Mouse (Mus musculus): ENCODE results near the gene Gm20696. TPM values are rescaled to one million over a fixed set of nuclear protein-coding genes. Genes with fewer than 3 reads are reported as not detected.

The Gm20696 gene
- polyA plus RNA-seq, 1 experiment: 5.7 TPM

GRCm38 (mm10) chr6:99385059-99385604 is 281.5 kb downstream of the Gm20696 start:
- Histone ChIP-seq H3K27ac (ENCODE audit: control insufficient read depth, insufficient read depth, low read depth, low read length, poor library complexity) (peak overlapping the region; percentile 24; the same call in 1 of the 2 replicates), H3K4me3 (replicated peaks; ENCODE audit: control insufficient read depth, low read depth, low read length) (no peak overlapping the region), H3K4me1 (ENCODE audit: control insufficient read depth, insufficient read depth, low read length) (peaks cover 10% of the 10 kb centered on the region; the same call in 1 of the 2 replicates)
- WGBS: 42% methylated on average over 2 of the region's 2 CpGs
- peak; percentile 63 for TF ChIP-seq CTCF (IDR thresholded peaks at IDR 0.05; ENCODE audit: control insufficient read depth, insufficient read depth, low read length)
- TF ChIP-seq POLR2A (IDR thresholded peaks at IDR 0.05; ENCODE audit: borderline replicate concordance, control insufficient read depth, low read depth, low read length): no peak

- Histone ChIP-seq H3K4me3 (replicated peaks; ENCODE audit: control insufficient read depth, low read depth, low read length) (no peak overlapping the region), H3K4me1 (ENCODE audit: control insufficient read depth, insufficient read depth, low read length) (peaks cover 4% of the 10 kb centered on the region; the same call in 1 of the 2 replicates), H3K27ac (ENCODE audit: control insufficient read depth, insufficient read depth, low read depth, low read length, poor library complexity) (no peak overlapping the region)
- 38% methylated on average over 4 of the region's 4 CpGs for WGBS
- TF ChIP-seq POLR2A (IDR thresholded peaks at IDR 0.05; ENCODE audit: borderline replicate concordance, control insufficient read depth, low read depth, low read length) (no peak), CTCF (IDR thresholded peaks at IDR 0.05; ENCODE audit: control insufficient read depth, insufficient read depth, low read length) (no peak)
Observed at GRCm38 (mm10) chr6:99383846-99384472, 282.6 kb downstream of the Gm20696 start.

GRCm38 (mm10) chr6:99380146-99380545 is 286.5 kb downstream of the Gm20696 start:
- TF ChIP-seq CTCF (IDR thresholded peaks at IDR 0.05; ENCODE audit: control insufficient read depth, insufficient read depth, low read length) (no peak), POLR2A (IDR thresholded peaks at IDR 0.05; ENCODE audit: borderline replicate concordance, control insufficient read depth, low read depth, low read length) (no peak)
- Histone ChIP-seq H3K4me3 (replicated peaks; ENCODE audit: control insufficient read depth, low read depth, low read length) (no peak overlapping the region), H3K27ac (ENCODE audit: control insufficient read depth, insufficient read depth, low read depth, low read length, poor library complexity) (no peak overlapping the region), H3K4me1 (ENCODE audit: control insufficient read depth, insufficient read depth, low read length) (peaks cover 8% of the 10 kb centered on the region; the same call in 1 of the 2 replicates)
- WGBS: 46% methylated on average over 5 of the region's 5 CpGs

- 82% methylated on average over 7 of the region's 7 CpGs for WGBS
- Histone ChIP-seq H3K27ac (ENCODE audit: control insufficient read depth, insufficient read depth, low read depth, low read length, poor library complexity) (peak overlapping the region; percentile 25; the same call in 1 of the 2 replicates), H3K4me1 (ENCODE audit: control insufficient read depth, insufficient read depth, low read length) (peaks cover 8% of the 10 kb centered on the region; the same call in 1 of the 2 replicates), H3K4me3 (replicated peaks; ENCODE audit: control insufficient read depth, low read depth, low read length) (no peak overlapping the region)
- TF ChIP-seq POLR2A (IDR thresholded peaks at IDR 0.05; ENCODE audit: borderline replicate concordance, control insufficient read depth, low read depth, low read length): no peak
- TF ChIP-seq CTCF (IDR thresholded peaks at IDR 0.05; ENCODE audit: control insufficient read depth, insufficient read depth, low read length): no peak
Observed at GRCm38 (mm10) chr6:99378997-99379710, 287.4 kb downstream of the Gm20696 start.

GRCm38 (mm10) chr6:99377716-99378115 is 288.9 kb downstream of the Gm20696 start:
- peaks cover 7% of the 10 kb centered on the region; the same call in 1 of the 2 replicates for H3K4me1 ChIP-seq (ENCODE audit: control insufficient read depth, insufficient read depth, low read length)
- H3K4me3 ChIP-seq (replicated peaks; ENCODE audit: control insufficient read depth, low read depth, low read length): no peak overlapping the region
- H3K27ac ChIP-seq (ENCODE audit: control insufficient read depth, insufficient read depth, low read depth, low read length, poor library complexity): no peak overlapping the region
- 55% methylated on average over 4 of the region's 4 CpGs for WGBS
- TF ChIP-seq POLR2A (IDR thresholded peaks at IDR 0.05; ENCODE audit: borderline replicate concordance, control insufficient read depth, low read depth, low read length): no peak
- no peak for TF ChIP-seq CTCF (IDR thresholded peaks at IDR 0.05; ENCODE audit: control insufficient read depth, insufficient read depth, low read length)

GRCm38 (mm10) chr6:99377131-99377530 is 289.5 kb downstream of the Gm20696 start:
- TF ChIP-seq POLR2A (IDR thresholded peaks at IDR 0.05; ENCODE audit: borderline replicate concordance, control insufficient read depth, low read depth, low read length) (no peak), CTCF (IDR thresholded peaks at IDR 0.05; ENCODE audit: control insufficient read depth, insufficient read depth, low read length) (no peak)
- peak overlapping the region; percentile 3; the same call in 1 of the 2 replicates for H3K27ac ChIP-seq (ENCODE audit: control insufficient read depth, insufficient read depth, low read depth, low read length, poor library complexity)
- 50% methylated on average over 2 of the region's 2 CpGs for WGBS
- H3K4me1 ChIP-seq (ENCODE audit: control insufficient read depth, insufficient read depth, low read length): peaks cover 7% of the 10 kb centered on the region; the same call in 1 of the 2 replicates
- no peak overlapping the region for H3K4me3 ChIP-seq (replicated peaks; ENCODE audit: control insufficient read depth, low read depth, low read length)

- WGBS: 81% methylated on average over 8 of the region's 8 CpGs
- peak overlapping the region; percentile 56; the same call in 1 of the 2 replicates for H3K27ac ChIP-seq (ENCODE audit: control insufficient read depth, insufficient read depth, low read depth, low read length, poor library complexity)
- no peak overlapping the region for H3K4me3 ChIP-seq (replicated peaks; ENCODE audit: control insufficient read depth, low read depth, low read length)
- peaks cover 7% of the 10 kb centered on the region; the same call in 1 of the 2 replicates for H3K4me1 ChIP-seq (ENCODE audit: control insufficient read depth, insufficient read depth, low read length)
- TF ChIP-seq POLR2A (IDR thresholded peaks at IDR 0.05; ENCODE audit: borderline replicate concordance, control insufficient read depth, low read depth, low read length) (no peak), CTCF (IDR thresholded peaks at IDR 0.05; ENCODE audit: control insufficient read depth, insufficient read depth, low read length) (no peak)
Observed at GRCm38 (mm10) chr6:99376721-99377120, 289.9 kb downstream of the Gm20696 start.

GRCm38 (mm10) chr6:99375865-99376264 is 290.7 kb downstream of the Gm20696 start:
- peaks cover 7% of the 10 kb centered on the region; the same call in 1 of the 2 replicates for H3K4me1 ChIP-seq (ENCODE audit: control insufficient read depth, insufficient read depth, low read length)
- peak overlapping the region; percentile 70 for H3K27ac ChIP-seq (ENCODE audit: control insufficient read depth, insufficient read depth, low read depth, low read length, poor library complexity)
- H3K4me3 ChIP-seq (replicated peaks; ENCODE audit: control insufficient read depth, low read depth, low read length): no peak overlapping the region
- 20% methylated on average over 6 of the region's 6 CpGs for WGBS
- TF ChIP-seq POLR2A (IDR thresholded peaks at IDR 0.05; ENCODE audit: borderline replicate concordance, control insufficient read depth, low read depth, low read length) (no peak), CTCF (IDR thresholded peaks at IDR 0.05; ENCODE audit: control insufficient read depth, insufficient read depth, low read length) (no peak)
